Comparison of ENCODE assay signal across 7 mouse cellular contexts in genomic region chr2:167112737-167113136, GRCm38 (mm10). TPM values are rescaled to one million over a fixed set of nuclear protein-coding genes. Genes with fewer than 3 reads are reported as not detected.
DNase-seq lines count a peak whose midpoint lies in the region; ATAC-seq lines count a peak whose summit lies in the region.

No protein-coding gene starts in this region.

- no peaks in the 10 kb centered on the region for H3K27me3 ChIP-seq in intestine, embryonic 15.5 days (replicated peaks)
- no peaks in the 10 kb centered on the region for H3K27me3 ChIP-seq in midbrain, embryonic 13.5 days

- H3K4me2 ChIP-seq in intestine, embryonic 15.5 days (replicated peaks), result no peak overlapping the region
- H3K4me2 ChIP-seq in midbrain, embryonic 13.5 days (replicated peaks), result no peak overlapping the region

- WGBS in intestine, embryonic 15.5 days, result 43% methylated on average over 6 of the region's 6 CpGs
- 46% methylated on average over 6 of the region's 6 CpGs for WGBS in midbrain, embryonic 13.5 days

- peak; percentile 72; the same call in 1 of the 2 replicates for ATAC-seq in intestine, embryonic 15.5 days
- ATAC-seq in midbrain, embryonic 13.5 days, result peak; percentile 76

- intact Hi-C loops in left cerebral cortex, postnatal 10 days (cut with DNase I), result loop anchor here (2.0 to 5.0 kb wide), 2 partner anchors 78 to 100 kb away; partner anchors contain the start of gene Kcnb1

- no peaks in the 10 kb centered on the region for H3K9me3 ChIP-seq in intestine, embryonic 15.5 days
- H3K9me3 ChIP-seq in midbrain, embryonic 13.5 days, result no peaks in the 10 kb centered on the region

- DNase-seq in adrenal gland, adult 2 months, result peak; percentile 79
- DNase-seq in cerebellum, postnatal 36 days, result peak; percentile 79 to 83
- DNase-seq in frontal cortex, postnatal 36 days (ENCODE audit: low spot score in 2 of 2), result peak; percentile 83 to 85
- peak; percentile 62 to 74 for DNase-seq in left cerebral cortex, postnatal 10 days (ENCODE audit: extremely low spot score in 1 of 2, low spot score in 2 of 2)
- peak; percentile 69 for DNase-seq in spleen, adult 12 weeks (ENCODE audit: low spot score)

- H3K27ac ChIP-seq in intestine, embryonic 15.5 days, result no peak overlapping the region
- H3K27ac ChIP-seq in midbrain, embryonic 13.5 days, result no peak overlapping the region

- no peak overlapping the region for H3K9ac ChIP-seq in intestine, embryonic 15.5 days
- no peak overlapping the region for H3K9ac ChIP-seq in midbrain, embryonic 13.5 days (replicated peaks)

- H3K4me1 ChIP-seq in intestine, embryonic 15.5 days (replicated peaks), result no peaks in the 10 kb centered on the region
- peaks cover 10% of the 10 kb centered on the region for H3K4me1 ChIP-seq in midbrain, embryonic 13.5 days (replicated peaks)

- no peaks in the 10 kb centered on the region for H3K36me3 ChIP-seq in intestine, embryonic 15.5 days
- no peaks in the 10 kb centered on the region for H3K36me3 ChIP-seq in midbrain, embryonic 13.5 days

- no peak overlapping the region for H3K4me3 ChIP-seq in intestine, embryonic 15.5 days (replicated peaks)
- no peak overlapping the region for H3K4me3 ChIP-seq in midbrain, embryonic 13.5 days (replicated peaks)

RNA-seq across cellular contexts. Expression of gene Znfx1, which starts 49.9 kb away (rescaled TPM):
- total RNA-seq in adrenal gland, adult 2 months (2021), result 10 to 100 TPM; 50.2 to 53.6 TPM
- 29.5 and 31.9 TPM in 2 replicates for polyA plus RNA-seq in adrenal gland, adult 2 months (2012; rRNA removed)
- 7.7 and 7.8 TPM in 2 replicates for polyA plus RNA-seq in intestine, embryonic 15.5 days (2015; fragmentation: Nextera tagmentation; extraction: Ambion mirVana)
- total RNA-seq in left cerebral cortex, postnatal 10 days (2021), result 10 to 100 TPM; 29.7 to 33.6 TPM
- 6.0 and 7.8 TPM in 2 replicates for polyA plus RNA-seq in midbrain, embryonic 13.5 days (2015; fragmentation: Nextera tagmentation; extraction: Ambion mirVana)
